Mouse (Mus musculus) inflammation-experienced regulatory T-cells, adult 6 months (primary cell): ENCODE data around the gene Carns1. TPM values are rescaled to one million over a fixed set of nuclear protein-coding genes. Genes with fewer than 3 reads are reported as not detected.
A peak's percentile ranks its signal among the peaks of the same experiment; 100 is the strongest.

Experiments
- ATAC-seq: one replicate; pipeline ENCODE4 v1.8.0; 2017
- polyA plus RNA-seq, 3 experiments: library from polyadenylated mRNA; unstranded; fragments of 100-300 nt; shearing (Covaris generic); gene quantifications; one replicate each; pipeline ENCODE4 v1.2.1; 2017

The Carns1 gene
- 10 to 100 TPM in 2 of 3 experiments, 1 to 10 TPM in 1; 5.2 to 12.9 (median 11.9) TPM for polyA plus RNA-seq

DNA sequence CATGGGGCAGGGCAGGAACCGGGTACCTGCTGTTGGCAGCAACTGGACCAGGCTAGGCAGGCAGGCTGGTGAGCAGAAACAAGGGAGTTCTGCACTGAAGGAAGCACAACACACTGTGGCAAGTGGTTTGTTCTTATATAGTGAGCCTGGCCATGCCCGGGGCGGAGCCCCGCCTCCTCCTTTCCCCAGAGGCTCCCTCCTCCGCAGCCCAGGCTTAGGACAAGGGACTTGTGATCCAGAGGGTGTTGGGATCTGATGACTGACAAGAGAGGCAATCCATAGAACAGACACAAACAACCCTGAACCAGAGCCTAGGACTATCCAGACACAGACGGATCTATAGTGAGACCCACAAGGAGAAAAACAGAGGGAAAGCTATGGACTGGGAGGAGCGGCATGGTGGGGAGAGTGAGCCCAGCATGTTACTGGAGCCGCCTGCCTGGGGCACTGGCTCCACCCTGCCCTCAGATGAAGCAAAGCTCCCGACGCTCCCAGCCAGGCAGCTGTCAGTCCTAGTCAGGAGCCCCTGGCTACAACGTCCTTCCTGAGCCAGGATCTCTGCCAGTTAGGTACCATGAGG, at the start of gene Carns1:
TSS of gene Carns1 (minus strand) at position 112 of the 580 bp plus-strand sequence.
- no peak for ATAC-seq

DNA sequence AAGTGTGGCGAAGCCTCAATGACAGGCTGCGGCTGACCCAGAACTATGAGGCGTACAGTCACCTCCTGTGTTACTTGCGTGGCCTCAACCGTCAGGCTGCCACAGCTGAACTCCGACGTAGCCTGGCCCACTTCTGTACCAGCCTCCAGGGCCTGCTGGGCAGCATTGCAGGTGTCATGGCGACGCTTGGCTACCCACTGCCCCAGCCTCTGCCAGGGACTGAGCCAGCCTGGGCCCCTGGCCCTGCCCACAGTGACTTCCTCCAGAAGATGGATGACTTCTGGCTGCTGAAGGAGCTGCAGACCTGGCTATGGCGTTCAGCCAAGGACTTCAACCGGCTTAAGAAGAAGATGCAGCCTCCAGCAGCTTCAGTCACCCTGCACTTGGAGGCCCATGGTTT, 46.9 kb upstream of the Carns1 start:
- ATAC-seq: no peak

DNA sequence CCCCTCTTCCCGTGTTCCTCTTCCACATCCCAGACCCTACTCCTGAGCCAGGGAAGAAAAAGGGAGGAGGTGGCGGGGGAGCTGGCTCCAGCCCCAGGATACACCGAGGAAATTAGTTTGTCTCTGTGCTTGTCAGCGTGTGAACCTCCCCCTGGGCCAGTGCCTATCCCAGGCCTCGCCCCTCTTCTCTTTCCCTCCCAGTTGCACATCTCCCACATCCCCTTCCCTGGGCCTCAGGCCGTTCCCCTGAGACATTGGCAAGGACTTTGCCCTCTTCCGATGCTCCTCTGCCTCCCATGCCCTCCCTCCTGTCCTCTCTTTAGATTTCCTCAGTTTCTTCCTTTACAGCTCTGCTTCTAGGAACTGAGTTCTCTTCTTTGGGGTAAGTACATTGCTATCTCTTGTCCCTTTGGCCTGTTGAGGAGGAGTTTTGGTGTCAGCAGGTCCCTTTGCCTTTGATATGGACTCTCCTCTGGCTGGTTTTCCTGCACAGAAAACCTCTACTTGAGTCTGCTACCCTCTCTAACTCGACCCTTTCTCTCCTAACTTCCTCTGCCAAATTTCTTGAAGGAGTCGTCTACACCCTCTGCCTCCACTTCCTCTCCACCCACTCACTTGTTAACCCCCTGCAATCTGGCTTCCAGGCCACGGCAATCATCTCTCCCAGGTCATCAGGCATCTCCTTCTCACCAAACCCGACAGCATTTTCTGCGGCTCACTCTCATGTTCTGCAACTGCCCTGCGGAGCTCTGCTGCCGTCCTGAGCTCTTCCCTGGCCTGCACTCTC, 45.9 kb upstream of the Carns1 start:
- ATAC-seq: peak; percentile 38

DNA sequence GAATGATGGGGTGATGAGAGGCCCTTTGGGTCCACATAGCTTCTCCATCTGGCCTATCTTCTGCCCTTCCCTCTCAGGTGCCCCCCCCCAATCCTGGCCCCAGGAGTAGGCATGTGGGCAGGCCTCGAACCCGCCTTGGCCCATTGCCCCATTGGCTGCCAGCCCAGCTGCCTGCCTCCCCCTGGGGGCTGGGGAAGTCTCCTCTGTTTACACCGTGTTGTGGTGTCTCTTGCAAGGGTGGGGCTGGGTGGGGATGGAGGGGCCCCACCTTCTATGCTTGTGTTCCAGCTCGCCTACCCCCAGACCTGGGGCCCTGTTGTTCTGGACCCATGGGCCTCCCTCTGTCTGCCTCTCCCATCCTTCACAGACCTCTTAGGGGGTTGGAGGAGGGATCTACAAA, 45.1 kb upstream of the Carns1 start:
- no peak for ATAC-seq

DNA sequence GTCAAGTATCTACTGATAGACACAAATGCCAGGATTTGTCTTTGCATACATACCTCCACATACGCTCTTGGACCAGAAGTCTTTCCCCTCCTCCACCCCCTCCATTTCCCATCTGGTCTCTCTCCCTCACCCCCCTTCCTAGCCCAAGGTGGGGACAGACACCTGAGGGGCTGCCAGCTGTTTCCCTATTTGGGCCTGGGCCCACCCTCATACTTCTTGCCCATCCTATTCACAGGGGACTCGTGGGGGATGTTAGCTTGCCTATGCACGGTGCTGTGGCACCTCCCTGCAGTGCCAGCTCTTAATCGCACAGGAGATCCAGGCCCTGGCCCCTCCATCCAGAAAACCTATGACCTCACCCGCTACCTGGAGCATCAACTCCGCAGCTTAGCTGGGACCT, 44.7 kb upstream of the Carns1 start:
- no peak for ATAC-seq

DNA sequence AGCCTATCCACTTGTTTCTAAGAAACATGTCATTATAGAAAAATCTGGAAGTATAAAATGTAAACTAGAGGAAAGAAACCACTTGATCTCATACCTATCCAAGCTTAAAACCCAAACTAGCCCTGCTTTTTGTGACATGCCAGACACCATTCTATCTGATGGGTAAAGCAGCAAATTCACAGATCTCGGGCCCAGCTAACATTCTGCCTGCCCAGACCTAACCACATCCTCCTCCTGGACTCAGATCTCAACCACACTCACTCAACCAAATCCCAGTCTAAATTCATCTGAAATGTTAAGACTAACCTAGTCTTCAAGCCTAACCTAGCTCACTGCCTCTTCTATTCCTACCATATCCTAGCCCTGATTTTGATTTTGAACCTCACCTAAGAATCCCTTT, 43.5 kb upstream of the Carns1 start:
- peak; percentile 54 for ATAC-seq

DNA sequence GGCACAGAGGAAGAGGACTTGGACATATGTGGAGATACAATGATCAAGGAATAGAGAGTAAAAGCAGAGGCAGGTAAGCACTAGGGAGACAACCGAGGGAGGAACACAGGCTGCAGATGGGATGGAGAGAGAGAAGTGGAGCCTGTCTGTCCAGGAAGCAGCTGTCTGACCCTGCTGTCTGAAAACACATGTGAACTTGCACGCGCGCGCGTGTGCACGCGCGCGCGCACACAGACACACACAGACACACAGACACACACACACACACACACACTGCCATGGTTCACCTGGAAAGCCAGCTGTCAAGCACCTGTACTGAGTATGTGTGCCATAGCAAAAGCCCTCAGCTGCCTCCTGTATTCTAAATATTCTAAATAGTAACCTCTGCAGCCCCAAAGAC, 43.0 kb upstream of the Carns1 start:
- no peak for ATAC-seq

DNA sequence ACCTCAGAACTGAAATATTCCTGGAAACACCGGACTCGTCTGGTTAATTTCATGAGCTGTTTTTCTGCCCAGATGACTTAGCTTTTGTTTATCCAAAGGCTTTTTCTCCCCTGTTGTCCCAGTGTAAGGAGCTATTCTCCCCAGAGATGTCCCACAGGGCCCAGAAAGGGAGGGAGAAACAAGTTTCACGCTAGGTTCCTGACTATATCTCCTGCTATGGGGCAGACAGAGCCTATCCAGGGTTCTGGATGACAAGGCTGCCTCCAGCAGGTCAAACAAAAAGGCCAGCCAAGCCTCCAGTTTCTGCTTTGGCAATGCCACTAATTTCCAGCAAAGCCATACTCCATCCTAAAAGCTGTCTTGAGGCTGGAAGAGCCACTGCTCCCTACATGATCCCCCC, 42.6 kb upstream of the Carns1 start:
- ATAC-seq: no peak

DNA sequence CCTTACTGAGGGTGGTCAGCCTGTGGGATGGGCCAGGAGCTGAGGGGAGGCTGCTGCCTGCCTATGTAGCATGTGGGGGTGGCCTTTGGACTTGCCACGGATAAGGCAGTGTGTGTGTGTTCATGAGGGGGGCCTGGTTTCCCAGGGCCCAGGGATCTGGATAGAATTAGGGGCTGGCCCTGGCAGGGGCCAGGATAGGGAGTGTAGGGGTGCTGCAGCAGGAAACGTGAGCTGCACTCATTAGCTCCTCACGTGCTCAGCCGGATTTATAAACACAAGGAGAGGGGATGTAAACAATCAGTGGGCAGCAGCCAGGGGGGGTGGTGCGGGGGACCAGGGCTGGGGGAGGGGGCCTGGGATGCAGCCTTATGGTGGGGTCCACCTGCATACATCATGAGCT, 41.9 kb upstream of the Carns1 start:
- no peak for ATAC-seq

DNA sequence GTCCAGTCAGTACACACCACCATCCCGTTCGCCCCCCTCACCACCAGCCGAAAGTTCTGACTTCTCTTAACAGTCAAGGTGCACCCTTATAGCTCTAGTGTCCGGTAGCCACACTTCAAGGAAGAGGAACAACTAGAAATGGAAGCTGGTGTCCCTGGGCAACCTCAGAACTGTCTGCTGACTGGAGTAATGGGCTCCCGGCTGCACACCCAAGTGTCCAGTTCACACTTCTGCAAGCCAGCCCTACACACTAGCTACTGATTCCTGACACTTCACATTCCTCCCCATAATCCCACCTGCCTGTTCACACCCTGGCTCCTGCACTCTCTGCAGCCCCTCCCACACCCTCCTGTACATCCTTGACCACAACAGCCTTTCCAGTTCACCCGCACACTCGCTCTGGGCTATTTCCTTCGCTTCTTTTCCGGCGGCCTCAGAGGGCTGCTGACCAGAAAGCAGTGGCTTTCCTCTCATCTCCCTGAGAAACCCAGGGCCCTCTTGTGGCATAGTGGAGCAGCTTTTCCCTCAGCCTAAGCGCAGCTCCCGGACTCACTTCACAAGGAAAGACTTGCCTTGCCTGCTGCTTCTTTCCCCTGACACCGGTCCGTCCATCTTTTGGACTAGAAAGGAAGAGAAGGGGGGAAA, 40.9 kb upstream of the Carns1 start:
- ATAC-seq: no peak

DNA sequence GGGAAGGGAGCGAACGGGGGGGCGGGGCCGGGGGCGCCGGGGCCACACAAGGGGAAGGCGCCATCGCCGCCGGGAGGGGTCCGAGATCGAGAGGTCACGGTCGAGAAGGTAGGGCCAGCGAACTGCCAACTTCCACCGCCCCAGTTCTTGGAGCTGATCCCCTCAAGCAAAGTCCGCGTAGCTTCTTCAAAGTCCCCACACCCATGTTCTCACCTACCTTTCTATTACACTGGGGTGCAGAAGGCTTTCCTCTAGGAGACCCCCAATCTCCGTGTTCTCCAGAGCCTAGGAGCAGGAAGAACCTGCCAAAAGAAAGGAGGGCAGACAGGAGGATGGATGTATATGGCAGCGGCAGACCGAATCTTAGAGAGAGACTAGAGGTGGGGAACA, 40.2 kb upstream of the Carns1 start:
- ATAC-seq: no peak

DNA sequence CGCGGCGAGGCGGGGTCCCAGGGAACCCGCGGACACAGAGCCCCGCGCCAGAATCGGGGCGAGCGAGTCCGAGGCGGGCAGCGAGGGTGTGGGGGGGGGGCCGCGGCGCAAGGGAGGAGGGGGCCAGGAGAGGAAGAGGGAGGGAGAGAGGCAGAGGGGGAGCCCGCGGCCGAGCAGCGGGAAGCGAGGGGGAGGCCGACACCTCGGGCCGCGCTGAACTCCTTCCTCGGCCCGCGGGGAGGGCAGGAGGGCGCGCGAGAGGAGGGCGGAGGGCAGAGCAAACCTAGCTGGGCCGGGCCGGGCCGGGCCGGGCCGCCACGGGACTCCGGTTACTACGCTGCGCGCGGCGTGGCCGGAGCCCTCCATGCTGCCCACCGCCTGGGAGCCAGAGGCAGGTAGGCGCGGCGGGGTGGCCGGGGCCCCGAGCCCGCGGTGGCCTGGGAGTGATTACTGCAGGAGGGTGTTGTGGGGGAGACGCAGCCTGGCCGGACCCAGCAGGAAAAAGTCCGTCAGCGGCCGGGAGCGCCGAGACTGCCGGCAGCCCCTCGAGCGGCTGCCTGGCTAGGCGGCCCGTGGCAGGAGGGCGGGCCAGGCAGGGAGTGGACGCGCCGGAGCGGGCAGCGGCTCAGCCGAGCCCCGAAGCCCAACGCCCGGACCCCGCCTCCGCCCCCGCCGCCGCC, 39.6 kb upstream of the Carns1 start:
- peak; percentile 26 for ATAC-seq

DNA sequence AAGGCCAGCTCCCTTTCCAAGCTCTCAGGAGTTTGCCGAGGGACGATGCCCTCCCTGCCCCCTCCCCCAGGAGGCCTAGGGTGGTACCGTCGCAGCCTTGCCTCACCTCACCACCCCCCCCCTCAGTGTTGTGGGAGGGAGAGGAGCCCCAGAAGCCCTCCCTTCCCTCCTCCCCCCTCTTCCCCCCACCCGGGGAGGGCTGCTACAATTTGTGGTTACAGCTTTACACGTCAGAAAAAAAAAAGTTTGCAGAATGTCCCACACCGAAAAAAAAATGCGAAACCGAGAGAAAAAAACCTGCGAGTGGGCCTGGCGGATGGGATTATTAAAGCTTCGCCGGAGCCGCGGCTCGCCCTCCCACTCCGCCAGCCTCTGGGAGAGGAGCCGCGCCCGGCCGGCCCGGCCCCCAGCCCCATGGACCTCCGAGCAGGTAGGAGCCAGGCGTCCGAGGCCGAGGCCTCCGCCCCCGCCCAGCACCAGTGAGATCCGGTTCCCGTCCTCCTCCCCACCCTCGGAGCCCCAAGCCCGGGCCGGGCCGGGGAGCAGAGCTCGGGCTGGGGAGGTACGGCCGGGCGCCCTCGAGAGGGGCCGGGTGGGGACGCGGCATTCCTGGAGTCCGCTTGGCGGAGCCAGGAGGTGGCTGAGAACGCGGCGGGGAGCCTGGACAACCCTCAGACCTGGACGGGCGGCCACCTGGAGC, 38.9 kb upstream of the Carns1 start, which contains the start of the genes Clcf1 and AC109138.7:
TSS of gene Clcf1 (plus strand) at position 168 of the 700 bp plus-strand sequence.
TSS of gene AC109138.7 (plus strand) at position 287 of the 700 bp plus-strand sequence.
- peak; percentile 73 for ATAC-seq

DNA sequence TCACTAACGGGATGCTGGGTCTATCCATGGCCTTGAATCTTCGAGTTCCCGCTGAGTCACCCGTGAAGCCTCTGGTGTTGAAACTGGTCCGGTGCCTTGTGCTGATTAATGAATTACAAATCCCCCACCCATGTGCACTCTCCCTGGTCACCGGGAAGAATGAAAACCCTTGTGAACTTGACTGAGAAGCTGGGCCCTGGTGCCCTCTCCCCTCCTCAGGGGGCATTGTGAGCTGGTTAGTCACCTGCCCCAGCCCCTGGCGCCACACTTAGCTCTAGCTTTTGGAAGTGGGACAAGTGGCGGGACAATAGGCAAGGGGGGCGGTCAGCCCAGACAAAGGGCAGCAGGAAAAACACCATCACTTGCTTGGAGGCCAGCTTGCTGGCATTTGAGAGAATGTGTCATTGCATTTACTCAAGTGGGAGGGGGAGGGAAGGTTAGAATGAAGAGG, 38.3 kb upstream of the Carns1 start:
- no peak for ATAC-seq

DNA sequence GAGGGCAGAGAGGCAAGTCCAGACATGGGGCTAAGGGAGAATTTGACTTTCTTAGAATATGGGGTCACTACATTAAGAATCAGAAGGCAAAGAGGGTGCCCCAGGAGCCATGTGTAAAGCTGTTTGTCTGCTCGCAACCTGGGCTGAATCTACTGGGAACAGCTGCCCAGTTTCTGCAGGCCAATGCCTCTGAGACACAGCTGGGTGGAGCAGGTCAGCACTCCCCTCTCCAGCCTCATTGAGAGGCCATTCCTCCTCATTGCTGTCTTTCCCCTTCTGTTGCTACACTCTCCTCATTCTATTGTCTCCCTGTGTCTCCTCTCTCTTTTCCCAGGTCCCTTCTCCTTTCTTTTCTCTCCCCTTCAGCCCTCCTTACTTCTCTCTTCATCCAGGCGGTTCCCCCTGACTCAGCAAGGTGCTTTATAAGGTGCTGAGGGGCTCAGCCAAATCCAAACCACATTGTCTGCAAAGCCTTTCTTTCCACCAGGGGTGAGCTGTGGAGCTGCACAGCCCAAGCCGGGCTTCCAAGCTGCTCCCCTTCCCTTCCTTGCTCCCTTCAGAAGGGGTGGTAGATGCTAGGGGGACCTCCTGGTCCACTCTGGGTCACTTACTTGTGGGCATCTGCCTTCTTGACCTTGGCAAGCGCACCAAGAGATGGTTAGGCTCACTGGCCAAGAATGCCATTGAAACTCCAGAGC, 36.8 kb upstream of the Carns1 start:
- no peak for ATAC-seq

DNA sequence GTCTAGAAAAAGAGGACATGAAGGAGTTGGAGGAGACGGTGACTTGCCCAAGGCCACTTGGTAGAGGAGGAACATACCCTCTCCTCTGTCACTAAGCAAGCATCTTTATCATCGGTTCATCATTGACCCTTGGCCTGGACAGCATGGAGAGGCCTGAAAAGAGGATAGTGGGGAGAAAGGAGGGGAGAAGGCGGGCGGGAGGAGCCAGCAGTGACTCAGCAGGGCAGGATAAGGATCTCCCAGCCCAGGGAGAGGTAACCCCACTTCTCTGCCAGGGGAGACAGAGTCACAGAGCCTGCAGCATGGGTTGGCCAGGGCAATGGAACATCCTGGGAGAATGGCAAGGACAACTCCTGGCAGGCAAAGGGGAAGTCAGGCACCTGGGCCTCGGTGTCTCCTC, 33.3 kb upstream of the Carns1 start:
- ATAC-seq: no peak

DNA sequence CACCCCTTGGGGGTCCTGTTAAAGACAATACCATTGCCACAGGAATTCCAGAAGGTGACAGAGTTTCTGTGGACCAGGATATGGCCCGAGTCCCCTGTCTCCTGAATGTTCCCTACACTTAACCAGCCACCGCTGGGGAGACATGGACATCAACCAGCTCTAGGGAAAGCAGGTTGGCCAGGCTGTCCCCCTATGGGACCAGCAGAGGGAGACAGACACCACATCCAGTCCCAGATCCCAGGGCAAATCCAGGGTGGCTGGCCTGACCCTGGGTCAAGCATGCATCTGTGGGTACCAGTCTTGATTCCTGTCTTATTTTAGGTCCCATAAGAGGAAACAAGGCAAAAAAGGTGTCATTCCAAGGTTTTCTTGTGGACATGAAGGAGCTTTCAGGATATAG, 31.7 kb upstream of the Carns1 start:
- peak; percentile 36 for ATAC-seq

DNA sequence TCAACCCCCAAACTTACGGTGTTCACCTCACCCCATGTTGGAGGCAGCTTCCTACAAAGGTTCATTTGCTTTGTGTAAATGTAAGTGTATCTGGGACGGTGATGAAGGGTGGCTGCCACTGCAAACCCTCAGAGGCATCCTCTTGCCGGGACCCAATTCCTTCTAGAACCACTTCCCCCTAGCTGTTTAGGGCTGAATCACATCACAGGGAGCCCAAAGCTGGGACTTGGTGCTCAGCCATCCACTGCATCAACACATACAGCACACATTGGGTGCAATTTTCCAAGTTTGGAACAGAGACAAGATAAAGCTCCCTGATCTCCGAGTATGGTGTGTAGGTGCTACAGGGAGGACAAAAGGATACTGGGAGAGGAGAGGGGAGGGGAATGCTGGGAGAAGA, 29.6 kb upstream of the Carns1 start:
- no peak for ATAC-seq

DNA sequence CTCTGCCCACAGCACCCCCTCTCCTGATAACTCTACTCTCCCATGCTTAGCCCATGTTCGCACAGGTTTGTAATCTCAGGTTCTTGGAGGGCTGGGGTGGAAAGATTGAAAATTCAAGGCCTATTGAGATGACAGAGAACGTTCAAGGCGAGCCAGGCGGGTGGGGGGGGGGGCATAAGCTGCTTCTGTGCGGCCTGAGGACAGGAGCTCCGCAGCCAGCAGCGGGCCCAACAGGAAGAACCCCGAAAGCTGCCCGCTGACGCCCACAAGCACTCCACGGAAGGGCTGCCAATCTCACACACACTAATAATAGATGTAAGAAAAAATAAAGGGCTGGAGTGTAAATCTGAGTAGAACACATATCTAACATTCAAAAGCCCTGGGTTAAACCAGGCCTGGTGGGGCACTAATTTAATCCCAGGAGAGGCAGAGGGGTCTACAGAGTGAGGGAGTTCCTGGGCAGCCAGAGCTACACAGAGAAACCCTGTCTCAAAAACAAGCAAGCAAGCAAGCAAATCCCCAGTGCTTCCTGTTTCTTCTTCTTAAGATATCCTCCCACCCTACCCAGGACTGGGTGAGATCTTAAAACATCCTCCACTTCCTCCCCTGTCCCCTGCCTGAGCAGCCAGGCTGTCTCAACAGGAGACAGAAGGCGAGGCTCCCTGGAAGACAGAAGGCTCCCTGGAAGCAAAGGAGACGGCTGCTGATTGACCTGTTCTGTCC, 28.5 kb upstream of the Carns1 start:
- ATAC-seq: peak; percentile 67

DNA sequence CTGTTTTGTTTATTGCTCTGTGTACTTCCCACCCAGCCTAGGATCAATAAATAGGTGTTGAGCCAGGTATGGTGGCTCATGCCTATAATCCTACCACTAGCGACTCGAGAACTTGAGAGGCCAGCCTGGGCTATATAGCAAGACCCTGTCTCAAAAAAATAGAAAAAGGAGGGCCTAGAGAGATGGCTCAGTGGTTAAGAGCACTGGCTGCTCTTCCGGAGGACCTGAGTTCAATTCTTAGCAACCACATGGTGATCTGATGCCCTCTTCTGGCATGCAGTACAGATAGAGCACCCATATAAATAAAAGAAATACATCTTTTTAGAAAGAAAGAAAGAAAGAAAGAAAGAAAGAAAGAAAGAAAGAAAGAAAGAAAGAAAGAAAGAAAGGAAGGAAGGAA, 27.9 kb upstream of the Carns1 start:
- ATAC-seq: peak; percentile 12

DNA sequence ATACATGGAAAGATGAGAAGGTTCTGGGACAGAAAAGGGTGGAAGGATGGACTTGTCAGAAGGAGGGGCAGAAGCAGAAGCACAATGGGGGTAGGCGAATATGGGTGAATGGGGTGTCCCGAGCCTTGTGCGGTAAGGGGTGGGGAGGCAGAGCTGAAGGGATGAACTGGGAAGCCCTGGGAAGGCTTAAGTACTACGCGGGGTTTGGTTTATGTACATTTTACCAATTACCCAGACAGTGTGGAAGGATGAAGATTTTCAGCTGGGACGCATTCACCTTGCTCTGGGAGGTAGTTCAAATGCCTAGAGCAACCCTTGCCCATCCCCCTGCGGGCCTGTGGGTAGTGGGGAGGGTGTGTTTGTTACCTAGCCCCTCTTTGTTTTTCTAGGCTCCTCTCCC, 26.9 kb upstream of the Carns1 start:
- ATAC-seq: no peak
